Mouse (Mus musculus) liver, postnatal 0 days (tissue): ENCODE measurements around the gene Mmd2.

Experiments
- CTCF ChIP-seq: sonication (generic); IDR thresholded peaks from 2 replicates; pipeline ENCODE4 v1.5.1; 2016; ENCODE audit warnings: antibody characterized with exemption, low read depth
- EP300 ChIP-seq: IDR thresholded peaks from 2 replicates; pipeline ENCODE4 v1.6.1; 2016; ENCODE audit warnings: antibody characterized with exemption, low read depth, mild to moderate bottlenecking

- TF ChIP-seq CTCF, result no peak
- TF ChIP-seq EP300, result no peak
These were observed 58.5 kb downstream of the Mmd2 start for GRCm38 (mm10) chr5:142549961-142550705.
